In the genomic region with DNA sequence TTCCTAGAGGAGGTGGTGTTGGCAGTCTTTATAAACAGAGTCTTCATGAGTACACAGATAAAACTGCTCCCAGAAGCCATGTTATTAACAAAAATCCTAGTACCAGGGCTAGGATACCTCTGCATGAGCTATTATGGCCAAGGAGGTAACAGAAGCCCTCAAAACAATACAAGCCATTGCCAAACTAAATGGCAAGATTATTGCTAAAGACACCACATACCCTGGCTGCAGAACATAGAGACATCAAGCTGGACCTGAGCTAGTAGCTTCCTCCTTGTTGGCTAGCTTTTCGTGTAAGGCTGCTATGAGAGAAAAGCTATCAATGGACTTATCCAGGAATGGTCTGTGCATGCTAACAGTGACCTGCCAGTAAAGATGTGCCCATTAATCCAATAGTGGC, we compare ENCODE assay signal across 16 mouse cellular contexts.
"Had no signal": no experiment of that assay in that cellular context is flagged by ENCODE, and none has a peak within 500 bp of the region (broad histone marks: within the 10 kb centered on the region; RNA-seq: fewer than 3 reads in every experiment).

No protein-coding gene starts in this region.

- ATAC-seq: intestine, embryonic 15.5 days; midbrain, embryonic 16.5 days had no signal

- DNase-seq: kidney, adult 18-20 months; kidney, postnatal 14 days; left cerebral cortex, postnatal 4 days; lung, postnatal 14 days; retina, postnatal 1 day; right cerebral cortex, postnatal 4 days; spleen, adult 18-20 months; thymus, adult 18-20 months; thymus, postnatal 14 days had no signal

- H3K9me3 ChIP-seq: intestine, embryonic 15.5 days; limb, embryonic 13.5 days; lung, embryonic 15.5 days; neural tube, embryonic 13.5 days had no signal

- H3K9ac ChIP-seq: intestine, embryonic 15.5 days; limb, embryonic 13.5 days; lung, embryonic 15.5 days; neural tube, embryonic 13.5 days had no signal

- H3K36me3 ChIP-seq: intestine, embryonic 15.5 days; limb, embryonic 13.5 days; lung, embryonic 15.5 days; neural tube, embryonic 13.5 days had no signal

- H3K27ac ChIP-seq: intestine, embryonic 15.5 days; limb, embryonic 13.5 days; lung, embryonic 15.5 days; macrophage; neural tube, embryonic 13.5 days had no signal

- H3K27me3 ChIP-seq: intestine, embryonic 15.5 days; limb, embryonic 13.5 days; lung, embryonic 15.5 days; neural tube, embryonic 13.5 days had no signal

- H3K4me2 ChIP-seq: intestine, embryonic 15.5 days; limb, embryonic 13.5 days; lung, embryonic 15.5 days; midbrain, embryonic 11.5 days; neural tube, embryonic 13.5 days had no signal

- H3K4me1 ChIP-seq: intestine, embryonic 15.5 days; limb, embryonic 13.5 days; lung, embryonic 15.5 days; neural tube, embryonic 13.5 days had no signal

- H3K4me3 ChIP-seq: intestine, embryonic 15.5 days; limb, embryonic 13.5 days; lung, embryonic 15.5 days; neural tube, embryonic 13.5 days had no signal
